Mouse (Mus musculus) left cerebral cortex, adult 2 months (tissue): Measurements from ENCODE around the gene C130060K24Rik. TPM values are rescaled to one million over a fixed set of nuclear protein-coding genes. Genes with fewer than 3 reads are reported as not detected.

Experiments used
- DNase-seq, 2 experiments: peaks; one replicate each; pipeline ENCODE4 v3.0.0; 2021 to 2022; ENCODE audit warnings: low spot score in 2 of 2, mixed read lengths in 1 of 2; ENCODE audit errors: extremely low spot score in 1 of 2
- H3K27ac ChIP-seq: fragments of 200-600 bp; 2 replicates; pipeline ENCODE4 v1.8.1; 2022
- H3K4me3 ChIP-seq: fragments of 200-600 bp; 2 replicates; pipeline ENCODE4 v1.8.1; 2022
- CTCF ChIP-seq: fragments of 200-600 bp; IDR thresholded peaks from 2 replicates; pipeline ENCODE4 v1.8.1; 2022; ENCODE audit warnings: antibody characterized with exemption, mild to moderate bottlenecking, moderate library complexity
- intact Hi-C: fragments of 180-260 bp; cut with DNase I; formaldehyde crosslinking; loops from one replicate; pipeline ENCODE4 v1.15.1; 2025
- total RNA-seq, 2 experiments: library from RNA; stranded (reverse); gene quantifications; 2 replicates each; pipeline ENCODE4 v1.2.3; 2021

Gene C130060K24Rik
- total RNA-seq, 2 experiments from 2014 or later: 0.65 TPM; not detected in 1

DNA sequence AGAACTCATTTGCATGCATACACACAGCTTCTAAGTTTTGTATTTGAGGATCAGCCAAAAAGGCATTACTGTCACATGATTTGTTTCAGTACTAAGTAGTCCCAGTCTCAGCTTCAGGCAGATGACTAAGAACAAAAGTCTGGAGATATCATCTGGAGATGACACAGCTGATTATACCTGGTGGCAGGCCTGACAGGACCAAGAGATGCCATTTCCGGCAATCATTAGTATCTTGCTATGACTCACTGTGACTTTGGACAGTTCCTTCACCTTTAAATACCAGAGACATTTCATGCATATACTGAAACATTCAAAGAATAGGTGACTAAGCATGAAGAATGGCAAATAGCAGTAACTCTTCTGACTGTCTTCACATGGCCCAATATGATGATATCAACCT is 84.4 kb downstream of the C130060K24Rik start:
- no peak for TF ChIP-seq CTCF
- Histone ChIP-seq H3K27ac (no peak overlapping the region), H3K4me3 (no peak overlapping the region)
- intact Hi-C loops: no loop called here
- no peak for DNase-seq

DNA sequence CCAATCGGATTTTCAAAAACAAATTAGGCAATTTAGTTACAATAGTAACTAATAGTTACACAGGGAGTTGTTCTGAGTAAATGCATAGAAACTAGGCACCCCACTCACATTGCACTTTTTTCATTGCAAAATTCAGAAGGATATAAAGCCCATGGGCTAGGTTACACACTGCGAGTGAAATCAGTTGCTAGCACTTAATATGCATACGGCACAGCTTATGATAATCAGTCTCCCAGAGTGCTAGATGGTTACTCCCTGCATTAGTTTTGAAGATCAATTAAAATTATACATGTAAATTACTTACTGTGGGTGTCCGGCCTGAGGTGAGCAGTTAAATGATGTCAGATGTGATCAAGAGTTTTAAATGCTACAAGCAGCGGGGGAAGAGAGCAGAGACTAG is 89.4 kb downstream of the C130060K24Rik start:
- intact Hi-C loops: no loop called here
- no peak overlapping the region for H3K27ac ChIP-seq
- no peak for DNase-seq

DNA sequence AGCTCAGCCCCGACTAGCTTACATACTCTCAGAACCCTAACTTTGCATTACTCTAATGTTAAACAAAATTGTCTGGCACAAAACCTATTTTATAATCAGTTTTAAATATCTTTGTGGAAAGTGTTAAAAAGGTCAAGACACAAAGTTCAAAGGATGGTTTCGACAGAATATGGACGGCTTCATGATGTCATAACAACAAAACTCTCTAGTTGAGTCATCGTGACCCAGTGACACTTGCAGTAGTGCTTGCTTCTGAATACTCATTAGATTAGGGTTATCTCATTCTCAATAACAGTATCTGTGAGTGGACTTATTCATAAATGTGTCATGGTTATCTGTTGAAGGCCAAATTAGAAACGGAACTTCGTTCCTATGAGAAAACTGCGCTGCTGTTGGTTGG is 91.5 kb downstream of the C130060K24Rik start:
- no peak for TF ChIP-seq CTCF
- intact Hi-C loops: no loop called here

More for the DNA sequence above, 89.4 kb downstream of the C130060K24Rik start:
- no peak overlapping the region for H3K4me3 ChIP-seq
- TF ChIP-seq CTCF: no peak

DNA sequence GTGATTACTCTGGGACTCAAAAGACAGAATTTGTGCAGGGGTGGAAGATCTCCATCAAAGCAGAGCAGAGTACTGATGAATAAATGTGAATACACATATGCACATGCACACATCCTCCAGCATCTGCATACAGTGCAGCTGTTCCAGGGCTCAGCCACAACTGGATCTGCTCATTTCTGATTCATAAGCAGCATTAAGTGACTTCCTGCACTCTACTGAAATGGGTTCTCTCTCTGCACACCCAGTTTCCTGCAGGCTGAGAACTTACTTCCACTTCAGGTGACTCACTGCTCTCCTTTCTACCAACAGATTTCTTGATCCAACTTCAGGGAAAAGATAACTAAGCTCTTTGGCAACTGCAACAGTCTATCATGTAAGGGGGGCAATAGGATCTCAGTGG is 117.9 kb downstream of the C130060K24Rik start:
- Histone ChIP-seq H3K27ac (no peak overlapping the region), H3K4me3 (no peak overlapping the region)
- DNase-seq: no peak
- intact Hi-C loops: no loop called here
- TF ChIP-seq CTCF: no peak

More for the DNA sequence above, 91.5 kb downstream of the C130060K24Rik start:
- Histone ChIP-seq H3K27ac (no peak overlapping the region), H3K4me3 (no peak overlapping the region)
- no peak for DNase-seq

Other genes with a start within 250 kb of the C130060K24Rik start
- gene Hpgds, start 236.2 kb upstream of the C130060K24Rik start, total RNA-seq: 1 to 10 TPM; 2.8 to 5.4 TPM
- not detected for gene Tnip3, start 144.2 kb downstream of the C130060K24Rik start, total RNA-seq